Mouse (Mus musculus) midbrain, embryonic 12.5 days (tissue): ENCODE measurements around the gene Tmem63a. TPM values are rescaled to one million over a fixed set of nuclear protein-coding genes. Genes with fewer than 3 reads are reported as not detected.
A peak's percentile ranks its signal among the peaks of the same experiment; 100 is the strongest.

Experiments
- ATAC-seq: fragments of 200-750 bp; cut with Nextera tagmentation; 2 replicates; pipeline ENCODE4 v1.8.0; 2017; ENCODE audit warnings: low read depth, moderate TSS enrichment, moderate library complexity; ENCODE audit not compliant: low FRiP score
- H3K27ac ChIP-seq: fragments of 300-500 bp; sonication (generic); replicated peaks from 2 replicates; pipeline ENCODE4 v1.5.1; 2016; ENCODE audit warnings: mild to moderate bottlenecking
- H3K27me3 ChIP-seq: fragments of 300-500 bp; sonication (generic); 2 replicates; pipeline ENCODE4 v1.6.1; 2016; ENCODE audit warnings: mild to moderate bottlenecking
- H3K36me3 ChIP-seq: fragments of 300-500 bp; sonication (generic); 2 replicates; pipeline ENCODE4 v1.6.1; 2016
- H3K4me1 ChIP-seq: fragments of 300-500 bp; sonication (generic); 2 replicates; pipeline ENCODE4 v1.6.1; 2016
- H3K4me2 ChIP-seq: fragments of 300-500 bp; sonication (generic); replicated peaks from 2 replicates; pipeline ENCODE4 v1.6.1; 2016; ENCODE audit warnings: mild to moderate bottlenecking, moderate library complexity
- H3K4me3 ChIP-seq: fragments of 300-500 bp; sonication (generic); 2 replicates; pipeline ENCODE4 v1.5.1; 2016; ENCODE audit warnings: mild to moderate bottlenecking
- H3K9ac ChIP-seq: fragments of 300-500 bp; sonication (generic); replicated peaks from 2 replicates; pipeline ENCODE4 v1.6.1; 2016; ENCODE audit warnings: mild to moderate bottlenecking, moderate library complexity
- H3K9me3 ChIP-seq: fragments of 300-500 bp; sonication (generic); 2 replicates; pipeline ENCODE4 v1.6.1; 2016; ENCODE audit warnings: mild to moderate bottlenecking
- WGBS: fragments of 180-500 bp; shearing (Covaris S2); methylation state at CpG from one replicate; pipeline ENCODE4 v1.1.7; 2016; 5-methylcytosine and 5-hydroxymethylcytosine counted together
- polyA plus RNA-seq: library from polyadenylated mRNA; unstranded; fragments of >200 nt; fragmentation: Nextera tagmentation; extraction: Ambion mirVana; gene quantifications from 2 replicates; pipeline ENCODE4 v1.2.1, GENCODE M21; 2016

Gene Tmem63a
- polyA plus RNA-seq, 1 experiment from 2014 or later, result 2.9 TPM

- WGBS, result 36% methylated on average over 20 of the region's 20 CpGs
- Histone ChIP-seq H3K4me2 (peak overlapping the region; percentile 6; the same call in 1 of the 2 replicates), H3K36me3 (no peaks in the 10 kb centered on the region), H3K4me1 (peaks cover 33% of the 10 kb centered on the region), H3K9me3 (no peaks in the 10 kb centered on the region), H3K27me3 (peaks cover 51% of the 10 kb centered on the region), H3K4me3 (no peak overlapping the region), H3K27ac (0 out of 2 replicates have a peak overlapping the region, but pooled peaks have one; percentile 10), H3K9ac (no peak overlapping the region)
- ATAC-seq, result no peak
These were observed 3.1 kb downstream of the Tmem63a start for GRCm38 (mm10) chr1:180945001-180945980.

DNA sequence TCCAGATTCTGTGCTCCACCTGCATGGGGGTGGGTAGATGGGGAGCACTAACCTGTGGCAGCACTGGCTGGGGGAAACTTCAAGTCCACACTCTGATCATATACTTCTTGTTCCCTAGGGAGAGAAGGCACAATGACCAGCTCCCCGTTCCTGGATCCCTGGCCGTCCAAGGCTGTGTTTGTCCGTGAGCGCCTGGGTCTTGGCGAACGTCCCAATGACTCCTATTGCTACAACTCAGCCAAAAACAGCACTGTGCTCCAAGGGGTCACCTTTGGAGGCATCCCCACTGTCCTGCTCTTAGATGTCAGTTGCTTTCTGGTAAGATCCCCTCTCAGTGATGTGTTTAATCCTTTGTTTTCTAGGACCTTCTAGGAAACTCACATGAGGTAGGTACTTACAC, 4.3 kb downstream of the Tmem63a start:
- no peaks in the 10 kb centered on the region for H3K36me3 ChIP-seq
- peaks cover 28% of the 10 kb centered on the region for H3K4me1 ChIP-seq
- 91% methylated on average over 6 of the region's 6 CpGs for WGBS
- H3K4me3 ChIP-seq, result no peak overlapping the region
- H3K9me3 ChIP-seq, result no peaks in the 10 kb centered on the region
- H3K4me2 ChIP-seq, result no peak overlapping the region
- H3K27me3 ChIP-seq, result peaks cover 40% of the 10 kb centered on the region
- ATAC-seq, result no peak
- no peak overlapping the region for H3K27ac ChIP-seq
- no peak overlapping the region for H3K9ac ChIP-seq

- Histone ChIP-seq H3K4me3 (no peak overlapping the region), H3K27ac (no peak overlapping the region), H3K4me1 (no peaks in the 10 kb centered on the region), H3K9ac (no peak overlapping the region), H3K9me3 (no peaks in the 10 kb centered on the region), H3K36me3 (no peaks in the 10 kb centered on the region), H3K4me2 (no peak overlapping the region), H3K27me3 (no peaks in the 10 kb centered on the region)
- WGBS, result 92% methylated on average over 6 of the region's 6 CpGs
- no peak for ATAC-seq
These were observed 10.1 kb downstream of the Tmem63a start for GRCm38 (mm10) chr1:180952085-180952746.

DNA sequence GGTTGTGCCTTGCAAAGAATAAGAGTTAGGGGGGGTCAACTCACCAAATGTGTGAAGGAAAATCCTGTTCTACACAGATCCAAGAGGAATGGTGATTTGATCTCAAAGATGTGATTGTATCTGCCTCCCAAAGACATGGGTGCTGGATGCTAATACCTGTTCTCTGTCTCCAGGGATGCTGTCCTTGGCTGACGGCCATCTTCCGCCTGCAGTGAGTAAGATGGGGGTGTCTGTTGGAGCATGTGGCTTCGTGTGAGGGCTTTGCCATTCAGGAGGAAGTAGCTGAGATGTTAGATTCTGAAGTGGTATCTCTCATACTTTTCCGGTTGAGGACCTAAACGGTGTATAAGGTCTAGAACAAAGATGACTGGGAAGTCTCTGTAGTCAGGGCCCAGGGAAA, 10.7 kb downstream of the Tmem63a start:
- Histone ChIP-seq H3K9me3 (no peaks in the 10 kb centered on the region), H3K27me3 (no peaks in the 10 kb centered on the region), H3K4me1 (no peaks in the 10 kb centered on the region), H3K4me3 (no peak overlapping the region), H3K4me2 (no peak overlapping the region), H3K36me3 (no peaks in the 10 kb centered on the region), H3K27ac (no peak overlapping the region), H3K9ac (no peak overlapping the region)
- ATAC-seq, result no peak
- WGBS, result 90% methylated on average over 5 of the region's 5 CpGs

GRCm38 (mm10) chr1:180956401-180956800, 14.3 kb downstream of the Tmem63a start:
- 93% methylated on average over 8 of the region's 8 CpGs for WGBS
- Histone ChIP-seq H3K4me1 (no peaks in the 10 kb centered on the region), H3K9ac (no peak overlapping the region), H3K4me3 (no peak overlapping the region), H3K27ac (no peak overlapping the region), H3K4me2 (no peak overlapping the region), H3K36me3 (no peaks in the 10 kb centered on the region), H3K9me3 (no peaks in the 10 kb centered on the region), H3K27me3 (no peaks in the 10 kb centered on the region)
- ATAC-seq, result no peak

GRCm38 (mm10) chr1:180956973-180957381, 14.8 kb downstream of the Tmem63a start:
- ATAC-seq, result no peak
- Histone ChIP-seq H3K27me3 (no peaks in the 10 kb centered on the region), H3K4me1 (no peaks in the 10 kb centered on the region), H3K9ac (no peak overlapping the region), H3K27ac (no peak overlapping the region), H3K4me3 (no peak overlapping the region), H3K36me3 (no peaks in the 10 kb centered on the region), H3K4me2 (no peak overlapping the region), H3K9me3 (no peaks in the 10 kb centered on the region)
- 89% methylated on average over 8 of the region's 8 CpGs for WGBS

DNA sequence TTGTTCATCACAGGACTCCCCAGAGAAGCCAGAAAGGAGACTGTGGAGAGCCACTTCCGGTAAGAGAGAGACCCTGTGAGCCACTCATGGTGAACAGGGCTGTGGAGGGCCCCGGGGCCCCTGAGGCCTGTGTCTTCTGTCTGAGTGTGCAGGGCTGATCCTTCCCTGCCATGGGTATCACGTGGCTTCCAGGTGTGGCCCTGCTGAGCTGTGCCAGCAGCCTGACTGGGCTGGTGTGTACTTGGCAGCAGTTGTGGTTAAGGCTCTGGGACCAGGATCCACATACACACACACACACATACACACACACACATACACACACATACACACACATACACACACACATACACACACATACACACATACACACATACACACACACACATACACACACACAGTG, 15.8 kb downstream of the Tmem63a start:
- Histone ChIP-seq H3K36me3 (no peaks in the 10 kb centered on the region), H3K9ac (no peak overlapping the region), H3K27me3 (no peaks in the 10 kb centered on the region), H3K4me2 (no peak overlapping the region), H3K4me3 (no peak overlapping the region), H3K4me1 (no peaks in the 10 kb centered on the region), H3K27ac (no peak overlapping the region), H3K9me3 (no peaks in the 10 kb centered on the region)
- 94% methylated on average over 3 of the region's 3 CpGs for WGBS
- no peak for ATAC-seq

DNA sequence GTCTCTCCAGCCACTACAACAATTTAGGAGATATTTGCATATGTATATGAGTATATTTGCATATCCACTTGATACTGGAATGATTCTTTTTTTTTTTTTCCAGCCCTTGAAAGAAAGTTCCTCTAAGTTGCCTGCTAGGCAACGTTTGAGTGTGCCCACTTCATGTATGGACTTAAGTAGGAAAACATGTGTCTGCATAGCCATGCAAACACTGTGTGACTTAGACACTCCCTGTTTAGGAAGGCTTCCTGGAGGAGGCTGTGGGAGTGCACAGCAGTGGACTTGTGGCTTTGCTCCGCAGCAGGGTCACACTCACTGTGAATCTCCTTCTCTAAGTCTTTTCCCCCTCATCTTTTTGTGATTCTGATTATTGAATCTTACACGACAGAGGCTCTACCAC, 16.7 kb downstream of the Tmem63a start:
- Histone ChIP-seq H3K4me3 (no peak overlapping the region), H3K27me3 (no peaks in the 10 kb centered on the region), H3K9ac (no peak overlapping the region), H3K36me3 (no peaks in the 10 kb centered on the region), H3K27ac (no peak overlapping the region), H3K9me3 (no peaks in the 10 kb centered on the region), H3K4me1 (no peaks in the 10 kb centered on the region), H3K4me2 (no peak overlapping the region)
- WGBS, result 68% methylated on average over 3 of the region's 3 CpGs
- ATAC-seq, result no peak

GRCm38 (mm10) chr1:180965786-180966185, 23.6 kb downstream of the Tmem63a start:
- 85% methylated on average over 3 of the region's 3 CpGs for WGBS
- Histone ChIP-seq H3K36me3 (no peaks in the 10 kb centered on the region), H3K4me2 (no peak overlapping the region), H3K9ac (no peak overlapping the region), H3K27ac (no peak overlapping the region), H3K27me3 (no peaks in the 10 kb centered on the region), H3K4me1 (no peaks in the 10 kb centered on the region), H3K4me3 (no peak overlapping the region), H3K9me3 (no peaks in the 10 kb centered on the region)
- ATAC-seq, result no peak

- no peaks in the 10 kb centered on the region for H3K36me3 ChIP-seq
- no peaks in the 10 kb centered on the region for H3K4me1 ChIP-seq
- no peak for ATAC-seq
- H3K27ac ChIP-seq, result no peak overlapping the region
- no peaks in the 10 kb centered on the region for H3K9me3 ChIP-seq
- no peak overlapping the region for H3K4me2 ChIP-seq
- WGBS, result 68% methylated on average over 3 of the region's 3 CpGs
- H3K4me3 ChIP-seq, result no peak overlapping the region
- H3K27me3 ChIP-seq, result no peaks in the 10 kb centered on the region
- no peak overlapping the region for H3K9ac ChIP-seq
These were observed 24.4 kb downstream of the Tmem63a start for GRCm38 (mm10) chr1:180966542-180966941.

GRCm38 (mm10) chr1:180967261-180967660, 25.1 kb downstream of the Tmem63a start:
- ATAC-seq, result no peak
- WGBS, result 86% methylated on average over 7 of the region's 7 CpGs
- Histone ChIP-seq H3K4me1 (no peaks in the 10 kb centered on the region), H3K4me2 (no peak overlapping the region), H3K27me3 (no peaks in the 10 kb centered on the region), H3K27ac (no peak overlapping the region), H3K9ac (no peak overlapping the region), H3K4me3 (no peak overlapping the region), H3K9me3 (no peaks in the 10 kb centered on the region), H3K36me3 (no peaks in the 10 kb centered on the region)

DNA sequence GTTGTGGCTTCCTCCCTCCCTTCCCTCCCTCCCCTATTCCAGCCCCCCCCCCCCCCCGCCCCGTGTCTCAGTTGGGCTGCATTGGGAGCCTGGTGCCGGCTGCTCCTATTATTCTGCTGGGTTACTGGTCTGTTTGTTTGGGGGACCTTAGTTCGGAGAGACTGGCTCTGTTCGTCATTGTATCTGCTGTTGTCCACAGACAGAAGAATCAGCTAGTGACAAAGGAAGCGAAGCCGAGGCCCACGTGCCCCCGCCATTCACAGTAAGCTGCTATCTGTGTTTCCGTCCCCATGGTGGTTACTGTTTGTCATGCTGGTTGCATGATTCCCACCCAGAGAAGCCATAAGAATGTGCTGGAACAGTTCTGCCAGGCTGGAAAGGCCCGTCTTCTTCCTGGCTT, 30.8 kb downstream of the Tmem63a start:
- no peak overlapping the region for H3K9ac ChIP-seq
- no peaks in the 10 kb centered on the region for H3K36me3 ChIP-seq
- 68% methylated on average over 9 of the region's 11 CpGs for WGBS
- no peak overlapping the region for H3K27ac ChIP-seq
- no peaks in the 10 kb centered on the region for H3K27me3 ChIP-seq
- H3K4me1 ChIP-seq, result no peaks in the 10 kb centered on the region
- no peak for ATAC-seq
- no peaks in the 10 kb centered on the region for H3K9me3 ChIP-seq
- no peak overlapping the region for H3K4me2 ChIP-seq
- no peak overlapping the region for H3K4me3 ChIP-seq
